Mouse (Mus musculus) granulocyte monocyte progenitor cell, adult 5-6 weeks (primary cell): Measurements from ENCODE around the gene Lancl3. TPM values are rescaled to one million over a fixed set of nuclear protein-coding genes. Genes with fewer than 3 reads are reported as not detected.
A peak's percentile ranks its signal among the peaks of the same experiment; 100 is the strongest.
"Not testable (repeated sequence)": the region's sequence is repeated elsewhere in the genome, so short reads cannot be mapped to it uniquely, and the experiment has no call there.

ENCODE experiments used
- ATAC-seq: replicated peaks from 2 replicates; pipeline ENCODE4 v1.8.0; 2016; ENCODE audit warnings: mild to moderate bottlenecking, moderate TSS enrichment, inconsistent platforms; ENCODE audit not compliant: poor library complexity, severe bottlenecking
- total RNA-seq, 2 experiments: library from RNA; stranded (forward) in 1 of 2; stranded (reverse) in 1 of 2; fragments of 200-712, 200-1000 nt in 1 of 2; fragments of >200 nt in 1 of 2; fragmentation: Nextera tagmentation in 1 of 2; gene quantifications; 2 replicates each; pipeline ENCODE4 v1.2.3; 2014 to 2017

The Lancl3 gene
- total RNA-seq, 2 experiments from 2014 or later = not detected

DNA sequence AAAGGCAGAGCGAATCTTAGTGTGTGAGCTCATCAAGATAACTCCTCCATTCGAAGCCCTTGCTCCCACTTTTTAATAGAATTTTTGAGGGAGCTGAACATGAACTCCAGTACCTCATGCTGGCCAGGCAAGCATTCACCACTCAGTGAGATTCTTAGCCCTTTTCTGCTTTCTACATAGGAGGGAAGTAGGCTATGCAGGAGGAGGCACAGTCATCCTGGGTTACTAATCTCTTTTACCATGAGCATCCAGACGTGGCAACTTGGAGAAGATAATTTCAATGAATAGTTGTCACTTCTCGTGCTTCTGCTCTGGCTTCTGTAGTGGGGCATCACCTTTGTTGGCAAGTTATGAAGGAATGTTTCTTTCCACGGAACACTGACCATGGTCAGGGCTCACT, 57.1 kb downstream of the Lancl3 start, which contains the start of gene Gm14862:
Gene Gm14862 (minus strand): TSS at position 134 of the 400 bp plus-strand sequence.
- no peak for ATAC-seq

DNA sequence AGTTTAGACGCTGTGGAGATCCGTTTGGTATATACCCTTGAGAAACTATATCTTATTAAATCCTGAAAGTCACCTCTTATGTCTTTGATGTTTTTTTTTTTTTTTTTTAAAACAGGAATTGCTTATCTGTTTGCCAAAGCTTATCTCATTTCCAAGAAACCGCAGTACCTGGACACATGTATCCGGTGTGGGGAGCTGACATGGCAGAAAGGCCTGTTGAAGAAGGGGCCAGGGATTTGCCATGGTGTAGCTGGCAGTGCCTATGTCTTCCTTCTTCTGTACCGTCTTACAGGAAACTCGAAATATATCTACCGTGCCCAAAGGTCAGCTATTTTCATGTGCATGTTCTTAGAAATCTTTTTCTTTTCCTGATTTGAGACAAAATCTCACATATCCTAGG, 58.1 kb downstream of the Lancl3 start:
- no peak for ATAC-seq

DNA sequence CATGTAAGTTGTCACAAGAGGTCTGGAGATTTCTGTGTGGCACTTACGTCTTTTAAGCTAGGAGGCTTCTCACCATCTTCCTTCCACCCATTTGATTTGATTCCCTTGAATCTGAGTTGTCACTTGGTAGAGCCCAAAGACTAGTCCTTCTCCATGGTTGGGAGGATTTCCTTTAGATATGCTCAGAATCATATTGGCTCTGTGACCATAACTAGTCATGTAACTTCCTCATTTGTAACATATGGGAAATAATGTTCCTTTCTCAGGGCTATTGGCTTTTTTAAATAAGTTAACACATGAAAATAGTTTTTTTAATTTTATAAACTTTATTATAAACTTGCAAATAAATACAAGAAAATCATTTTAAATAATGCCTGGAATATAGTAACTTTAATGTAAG, 59.6 kb downstream of the Lancl3 start:
- ATAC-seq = no peak

DNA sequence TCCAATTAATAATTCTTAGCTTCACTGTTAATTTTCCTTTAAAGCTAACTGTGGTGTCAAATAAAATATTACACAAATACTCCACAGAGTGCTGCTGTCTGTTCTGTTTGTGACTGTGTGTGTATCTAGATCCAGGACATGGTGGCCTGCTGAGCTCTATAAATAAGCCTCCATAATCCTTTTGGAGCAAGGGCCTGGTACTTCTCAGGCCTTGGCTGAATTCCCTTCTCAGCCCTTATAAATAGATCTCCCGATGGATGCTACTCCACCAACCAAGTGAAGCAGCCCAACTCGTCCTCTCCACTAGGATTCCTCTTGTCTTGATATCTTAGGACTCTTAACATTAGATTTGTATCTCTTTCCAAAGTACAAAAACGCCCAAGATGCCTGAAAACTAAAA, 71.4 kb downstream of the Lancl3 start:
- no peak for ATAC-seq

DNA sequence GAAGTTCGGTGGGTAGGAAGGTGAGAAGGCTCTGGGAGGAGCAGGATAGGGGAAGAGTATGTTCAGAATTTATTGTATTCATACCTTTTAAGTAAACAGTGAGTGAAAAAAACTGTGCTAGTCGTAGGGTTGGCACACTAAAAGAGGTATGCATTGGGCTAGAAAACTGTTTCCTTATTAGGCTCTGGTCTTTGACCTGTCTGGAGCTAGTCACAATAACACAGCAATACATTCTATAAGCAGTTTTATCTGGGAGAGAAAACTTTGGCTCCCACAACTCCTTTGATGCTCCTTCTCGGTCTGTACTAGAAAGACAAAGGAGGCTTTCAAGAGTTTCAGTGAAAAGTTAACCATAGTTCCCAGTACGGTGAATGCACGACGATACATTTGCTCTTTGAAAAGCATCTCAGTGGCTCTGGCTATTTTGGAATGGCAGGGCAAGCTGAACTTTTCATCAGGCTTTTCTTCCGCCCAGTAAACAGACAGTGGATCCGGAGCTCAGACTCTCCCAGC, 72.3 kb downstream of the Lancl3 start:
- no peak for ATAC-seq

DNA sequence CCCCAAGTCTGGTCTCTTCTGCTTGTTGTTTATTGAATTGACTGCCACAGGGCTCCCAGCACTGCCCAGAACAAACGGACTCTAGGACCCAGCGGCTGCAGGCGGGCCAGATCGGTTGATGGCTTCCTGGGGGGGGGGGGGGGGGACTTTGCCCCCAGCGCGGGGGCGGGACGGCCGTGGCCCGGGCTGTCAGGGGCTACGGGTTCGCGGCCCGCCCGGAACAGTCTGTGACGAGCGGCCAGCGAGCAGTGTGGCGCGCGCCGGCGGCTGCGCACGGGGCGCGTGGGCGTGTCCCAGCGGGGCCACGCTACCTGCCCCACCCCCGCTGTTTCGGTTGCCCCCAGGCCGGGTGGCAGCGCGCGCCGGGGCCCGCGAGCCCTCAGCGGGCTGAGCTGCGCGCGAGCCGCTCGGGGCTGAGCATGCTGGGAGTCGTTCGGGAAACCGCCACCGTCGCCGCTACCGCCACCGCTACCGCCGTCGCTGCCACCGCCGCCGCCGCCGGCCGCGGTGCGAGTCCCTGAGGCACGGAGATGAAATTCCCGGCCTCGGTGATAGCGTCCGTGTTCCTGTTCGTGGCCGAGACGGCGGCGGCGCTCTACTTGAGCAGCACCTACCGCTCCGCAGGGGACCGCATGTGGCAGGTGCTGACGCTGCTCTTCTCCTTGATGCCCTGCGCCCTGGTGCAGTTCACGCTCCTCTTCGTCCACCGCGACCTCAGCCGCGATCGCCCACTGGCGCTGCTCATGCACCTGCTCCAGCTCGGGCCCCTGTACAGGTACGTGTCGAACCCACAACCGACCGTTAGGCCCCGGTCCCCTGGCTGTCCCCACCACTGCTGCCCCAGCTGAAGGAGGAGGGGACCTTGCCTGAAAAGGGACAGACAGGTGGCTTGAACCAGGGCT, 73.0 kb downstream of the Lancl3 start, which contains the start of gene Xk:
Gene Xk (plus strand): TSS at position 297 of the 902 bp plus-strand sequence.
- peak; percentile 87 for ATAC-seq

DNA sequence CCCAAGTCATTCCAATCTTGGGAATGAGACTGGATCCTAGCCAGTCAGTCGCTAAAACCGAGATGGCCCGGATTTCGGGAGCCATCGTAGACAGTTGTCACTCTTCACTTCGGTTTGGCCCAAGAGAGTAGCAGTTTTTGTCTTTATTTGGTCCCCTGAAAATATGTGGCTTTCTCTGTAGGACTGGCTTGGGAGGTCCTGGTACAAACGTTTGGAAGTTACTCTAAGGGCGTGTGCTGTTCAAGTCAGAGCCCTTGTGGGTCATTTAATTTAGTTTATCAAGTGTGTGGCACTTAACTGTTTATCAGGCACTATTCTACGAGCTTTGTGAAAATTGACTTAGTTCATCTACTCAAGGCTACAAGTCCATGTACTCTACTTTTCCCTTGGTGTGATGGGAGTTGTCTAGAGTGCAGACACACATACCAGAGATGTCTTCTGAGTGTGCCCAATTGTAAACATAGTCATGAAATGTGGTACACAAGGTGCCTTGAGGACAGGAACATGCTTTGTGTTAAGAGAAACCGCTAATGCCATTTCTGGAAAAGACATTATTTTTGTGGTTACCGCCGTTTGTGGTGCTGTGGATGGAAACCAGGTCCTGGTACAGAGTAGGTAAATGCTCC, 73.8 kb downstream of the Lancl3 start:
- ATAC-seq = no peak

DNA sequence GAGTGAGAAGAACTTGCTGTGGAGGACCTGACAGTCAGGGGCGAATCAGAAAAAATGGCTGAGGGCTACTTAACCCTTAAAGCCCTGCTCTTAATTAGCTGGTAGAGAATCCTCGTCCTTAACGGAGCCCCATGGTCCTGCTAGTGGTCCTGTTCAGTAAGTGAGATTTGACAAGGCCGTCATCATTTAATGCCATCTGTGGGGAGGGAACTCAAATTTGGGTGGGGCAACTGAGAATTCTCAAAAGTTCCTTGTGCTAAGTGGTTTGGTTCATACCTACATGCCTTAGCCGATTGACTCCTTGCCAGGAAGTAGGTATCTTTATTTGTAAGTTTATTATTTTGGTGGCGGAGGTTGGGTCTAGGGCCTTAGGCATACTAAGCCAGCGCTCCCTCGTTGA, 74.6 kb downstream of the Lancl3 start:
- no peak for ATAC-seq

DNA sequence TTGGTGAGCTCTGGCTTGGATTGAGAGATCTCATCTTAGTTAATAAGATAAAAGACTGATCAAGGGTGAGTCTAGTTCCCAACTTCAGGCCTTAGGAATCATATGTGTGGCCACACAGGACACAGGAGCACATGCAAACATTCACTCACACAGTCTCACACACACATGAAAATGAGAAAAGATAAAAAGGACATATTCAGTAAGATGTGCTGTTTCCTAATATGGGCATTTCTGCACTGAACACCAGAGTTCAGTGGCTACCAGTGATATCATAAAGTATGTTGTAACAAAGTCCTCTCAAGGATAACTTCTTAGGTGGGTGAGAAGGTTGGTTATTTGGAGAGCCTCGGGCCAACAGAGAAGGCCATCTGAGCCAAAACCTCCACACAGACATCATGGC, 83.8 kb downstream of the Lancl3 start, which contains the start of gene H2al1m:
Gene H2al1m (plus strand): TSS at position 301 of the 400 bp plus-strand sequence.
- ATAC-seq = not testable (repeated sequence)

DNA sequence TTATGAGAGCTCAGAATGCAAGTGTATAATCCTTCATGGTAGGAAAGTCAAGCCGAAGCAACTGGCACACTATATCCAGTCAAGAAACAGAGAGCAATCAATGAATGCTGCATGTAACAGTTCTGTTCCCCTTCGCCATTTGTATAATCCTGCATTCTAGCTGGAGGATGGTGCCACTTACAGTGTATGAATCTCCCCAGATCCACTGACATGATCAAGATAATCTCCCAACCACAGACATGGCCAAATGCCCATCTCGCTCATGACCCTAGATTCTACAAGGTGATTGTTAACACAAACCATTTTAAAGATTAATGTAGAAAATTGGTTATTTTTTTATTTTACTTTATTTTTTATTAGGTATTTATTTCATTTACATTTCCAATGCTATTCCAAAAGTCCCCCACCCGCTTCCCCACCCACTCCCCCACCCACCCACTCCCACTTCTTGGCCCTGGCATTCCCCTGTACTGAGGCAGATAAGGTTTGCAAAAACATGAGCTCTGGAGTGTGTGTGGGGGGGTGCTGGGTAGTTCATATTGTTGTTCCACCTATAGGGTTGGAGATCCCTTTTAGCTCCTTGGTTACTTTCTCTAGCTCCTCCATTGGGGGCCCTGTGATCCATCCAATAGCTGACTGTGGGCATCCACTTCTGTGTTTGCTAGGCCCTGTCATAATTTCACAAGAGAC, 93.6 kb downstream of the Lancl3 start:
- not testable (repeated sequence) for ATAC-seq

DNA sequence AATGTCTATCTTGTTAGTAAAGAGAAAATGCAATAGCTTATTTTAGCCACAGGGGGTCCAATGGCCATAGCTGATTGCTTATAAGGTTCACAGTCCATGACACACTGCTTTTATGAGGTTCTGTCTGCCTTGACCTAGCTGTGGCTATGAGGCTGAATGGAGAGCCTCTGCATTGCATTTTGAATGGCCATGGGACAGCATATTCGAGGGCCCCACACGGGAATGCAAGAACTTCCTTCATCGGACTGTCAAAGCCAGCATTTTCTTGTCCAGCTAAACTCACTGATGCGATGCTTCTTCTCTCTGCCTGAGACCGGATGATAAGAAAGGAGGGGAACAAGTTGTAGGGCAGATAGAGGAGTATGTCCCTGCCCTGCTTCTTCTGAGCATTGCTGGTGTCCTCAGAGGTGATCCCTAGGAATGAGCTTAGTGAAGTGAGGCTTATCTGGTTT, 98.7 kb downstream of the Lancl3 start:
- ATAC-seq = no peak

DNA sequence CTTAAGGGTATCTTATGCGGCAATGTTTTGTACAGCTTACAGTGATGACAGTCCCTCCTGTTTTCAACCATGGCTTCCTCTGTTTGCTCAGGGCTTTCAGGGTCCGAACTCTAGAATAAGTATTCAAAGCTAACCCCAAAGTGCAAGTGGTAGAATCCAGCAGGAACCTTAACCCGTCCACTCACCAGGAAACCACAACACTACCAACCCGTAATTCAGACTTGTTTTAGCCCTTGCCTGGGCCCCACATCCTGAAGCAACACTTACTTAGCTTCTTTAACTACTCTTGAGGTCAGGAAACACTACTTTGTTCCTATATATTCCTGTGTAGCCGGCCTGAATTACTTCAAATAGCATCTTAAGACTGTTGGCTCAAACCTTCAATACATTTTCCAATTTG, 103.1 kb downstream of the Lancl3 start:
- no peak; the same call in 1 of the 2 replicates for ATAC-seq

DNA sequence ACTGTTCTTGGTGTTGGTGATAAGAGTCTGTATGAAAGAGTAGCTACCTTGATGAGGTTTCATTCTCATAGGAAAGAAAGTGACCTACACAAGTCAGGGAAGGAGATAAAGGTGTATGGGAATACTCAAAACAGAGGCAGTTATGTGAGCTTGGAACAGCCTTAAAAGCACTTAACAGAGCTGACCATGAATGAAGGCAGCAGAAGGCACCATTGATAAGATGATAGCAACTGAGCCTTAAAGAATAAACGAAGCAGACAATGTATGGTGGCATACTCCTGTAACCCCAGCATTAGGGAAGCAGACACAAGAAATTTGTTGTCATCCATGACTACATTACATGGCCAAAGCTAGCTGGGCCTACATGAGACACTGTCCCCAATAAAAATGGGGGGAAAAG, 103.8 kb downstream of the Lancl3 start:
- no peak for ATAC-seq

DNA sequence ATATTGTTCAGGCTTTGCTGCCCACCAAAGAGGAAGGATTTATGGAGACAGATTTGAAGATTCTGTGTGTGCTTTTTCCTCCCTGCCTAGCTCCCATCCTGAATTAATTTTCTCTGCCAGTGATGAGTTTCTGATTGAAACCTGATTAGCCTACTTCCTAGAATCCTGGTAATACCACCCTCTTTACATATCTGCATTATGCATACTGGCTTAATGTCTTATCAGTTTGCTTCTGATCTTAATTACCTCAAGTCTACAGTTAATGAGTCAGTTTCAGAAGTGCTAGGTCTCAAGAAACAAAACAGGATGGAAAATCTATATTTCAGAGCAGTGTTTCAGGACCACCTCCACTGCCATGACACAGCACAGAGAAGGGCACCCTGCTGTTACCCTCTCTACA, 116.8 kb downstream of the Lancl3 start:
- not testable (repeated sequence) for ATAC-seq

Other genes with a start within 250 kb of the Lancl3 start
- not detected in 2 replicates for gene Fthl17b, start 236.9 kb upstream of the Lancl3 start, total RNA-seq (2014; fragmentation: Nextera tagmentation)
- gene Fthl17b, start 236.9 kb upstream of the Lancl3 start, total RNA-seq (2017) = not detected in 2 replicates
- not detected in 2 replicates for gene Fthl17c, start 223.3 kb upstream of the Lancl3 start, total RNA-seq (2014; fragmentation: Nextera tagmentation)
- not detected in 2 replicates for gene Fthl17c, start 223.3 kb upstream of the Lancl3 start, total RNA-seq (2017)
- gene Fthl17d, start 213.1 kb upstream of the Lancl3 start, total RNA-seq (2014; fragmentation: Nextera tagmentation) = not detected in 2 replicates
- not detected in 2 replicates for gene Fthl17d, start 213.1 kb upstream of the Lancl3 start, total RNA-seq (2017)
- not detected in 2 replicates for gene Fthl17e, start 166.4 kb upstream of the Lancl3 start, total RNA-seq (2014; fragmentation: Nextera tagmentation)
- gene Fthl17e, start 166.4 kb upstream of the Lancl3 start, total RNA-seq (2017) = not detected in 2 replicates
- not detected in 2 replicates for gene Fthl17f, start 136.9 kb upstream of the Lancl3 start, total RNA-seq (2014; fragmentation: Nextera tagmentation)
- not detected in 2 replicates for gene Fthl17f, start 136.9 kb upstream of the Lancl3 start, total RNA-seq (2017)
- gene 4930402K13Rik, start 95.3 kb upstream of the Lancl3 start, total RNA-seq (2014; fragmentation: Nextera tagmentation) = not detected in 2 replicates
- not detected in 2 replicates for gene 4930402K13Rik, start 95.3 kb upstream of the Lancl3 start, total RNA-seq (2017)
- gene Gm14862, start 57.0 kb downstream of the Lancl3 start, total RNA-seq (2014; fragmentation: Nextera tagmentation) = not detected in 2 replicates
- not detected in 2 replicates for gene Gm14862, start 57.0 kb downstream of the Lancl3 start, total RNA-seq (2017)
- gene Xk, start 72.9 kb downstream of the Lancl3 start, total RNA-seq (2014; fragmentation: Nextera tagmentation) = 14.0 and 16.1 TPM in 2 replicates
- 6.3 and 6.5 TPM in 2 replicates for gene Xk, start 72.9 kb downstream of the Lancl3 start, total RNA-seq (2017)
- 0.83 TPM in 1 of 2 replicates, not detected in the other for gene H2al1m, start 83.9 kb downstream of the Lancl3 start, total RNA-seq (2014; fragmentation: Nextera tagmentation)
- 0.34 and 1.7 TPM in 2 replicates for gene H2al1m, start 83.9 kb downstream of the Lancl3 start, total RNA-seq (2017)
- not detected in 2 replicates for gene H2al1k, start 150.7 kb downstream of the Lancl3 start, total RNA-seq (2014; fragmentation: Nextera tagmentation)
- not detected in 2 replicates for gene H2al1k, start 150.7 kb downstream of the Lancl3 start, total RNA-seq (2017)